Mouse (Mus musculus) T-cell, adult 2 months (primary cell): ENCODE data around the gene Plpp2.

Experiments
- DNase-seq: peaks from one replicate; pipeline ENCODE4 v3.0.0; 2022; ENCODE audit warnings: low spot score

Plpp2 gene

GRCm38 (mm10) chr10:79533126-79533911 is at the start of gene Plpp2:
Plpp2 (minus strand) TSS chr10:79533796.
- DNase-seq = peak; percentile 32

DNA sequence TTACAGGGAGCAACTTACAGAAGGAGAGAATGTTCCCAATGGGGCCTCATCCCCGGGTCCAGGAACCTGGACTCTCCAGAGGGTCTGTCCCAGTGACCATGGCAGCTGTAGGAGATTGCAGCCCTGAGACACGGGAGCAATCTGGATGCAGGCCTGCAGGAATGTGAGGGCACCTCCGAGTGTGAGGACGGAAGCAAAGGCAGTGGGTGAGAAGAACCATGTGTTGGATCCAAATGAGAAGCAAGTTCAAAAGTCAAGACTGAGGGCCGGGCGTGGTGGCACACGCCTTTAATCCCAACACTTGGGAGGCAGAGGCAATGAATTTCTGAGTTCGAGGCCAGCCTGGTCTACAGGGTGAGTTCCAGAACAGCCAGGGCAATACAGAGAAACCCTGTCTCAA is 47.9 kb upstream of the Plpp2 start:
- DNase-seq = no peak

GRCm38 (mm10) chr10:79580811-79581210 is 47.2 kb upstream of the Plpp2 start:
- DNase-seq = peak; percentile 5

DNA sequence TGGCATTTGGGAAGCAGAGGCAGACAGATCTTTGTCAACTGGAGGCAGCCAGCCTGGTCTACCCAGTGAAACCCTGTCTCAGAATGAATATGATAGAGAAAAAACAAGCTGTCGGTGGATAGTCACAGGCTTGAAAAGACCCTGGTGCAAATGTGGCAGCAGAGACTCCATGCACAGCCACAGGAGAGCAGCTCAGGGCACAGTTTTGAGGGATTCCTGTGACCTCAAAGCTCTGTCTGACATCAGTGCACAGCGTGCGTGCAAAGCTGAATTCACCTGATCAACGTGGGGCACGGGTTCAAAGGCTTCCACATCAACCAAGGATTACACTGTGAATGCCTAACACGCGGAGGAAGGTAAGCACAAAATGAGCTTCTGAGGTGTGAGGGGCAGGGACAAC is 46.8 kb upstream of the Plpp2 start:
- DNase-seq = no peak

DNA sequence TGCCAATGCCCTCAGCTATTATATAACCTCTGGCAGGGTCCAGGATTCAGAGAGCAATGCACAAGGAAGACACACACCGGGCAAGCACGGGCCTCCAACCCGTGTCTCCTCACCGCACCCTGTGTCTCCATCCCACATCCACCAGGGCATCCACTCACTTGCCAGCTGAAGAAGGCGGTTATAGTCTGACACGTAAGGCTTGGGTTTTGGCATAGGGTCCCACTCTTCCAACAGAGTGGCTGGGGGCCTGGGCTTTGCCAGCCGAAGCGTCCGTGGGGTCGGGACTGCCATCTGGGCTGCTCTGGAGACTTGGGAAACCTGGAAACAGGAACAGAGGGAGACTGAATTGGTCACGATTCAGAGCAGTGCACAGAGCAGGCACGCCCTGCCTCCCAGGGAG is 46.2 kb upstream of the Plpp2 start:
- no peak for DNase-seq

- DNase-seq = no peak
These were observed 45.3 kb upstream of the Plpp2 start for GRCm38 (mm10) chr10:79578891-79579290.

GRCm38 (mm10) chr10:79578276-79578675 is 44.7 kb upstream of the Plpp2 start:
- no peak for DNase-seq

DNA sequence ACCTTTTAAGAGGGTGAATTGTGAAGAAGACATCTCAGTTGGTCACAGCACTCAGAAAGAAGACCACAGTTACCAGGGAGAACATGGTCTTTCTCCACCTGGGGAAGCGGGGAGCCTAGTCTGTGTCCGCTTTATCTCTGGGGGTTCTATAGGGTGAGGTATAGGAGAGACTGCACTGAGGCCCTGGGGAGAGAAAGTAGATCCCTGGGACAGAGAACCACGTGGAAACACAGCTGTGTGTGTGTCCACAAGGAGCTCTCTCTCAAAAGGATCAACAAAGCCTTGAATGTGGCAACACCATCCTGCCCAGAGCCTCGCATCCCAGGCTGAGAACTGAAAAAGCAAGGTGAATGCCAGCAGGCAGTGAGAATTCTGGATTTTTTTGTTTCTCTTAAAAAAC is 43.8 kb upstream of the Plpp2 start:
- no peak for DNase-seq

DNA sequence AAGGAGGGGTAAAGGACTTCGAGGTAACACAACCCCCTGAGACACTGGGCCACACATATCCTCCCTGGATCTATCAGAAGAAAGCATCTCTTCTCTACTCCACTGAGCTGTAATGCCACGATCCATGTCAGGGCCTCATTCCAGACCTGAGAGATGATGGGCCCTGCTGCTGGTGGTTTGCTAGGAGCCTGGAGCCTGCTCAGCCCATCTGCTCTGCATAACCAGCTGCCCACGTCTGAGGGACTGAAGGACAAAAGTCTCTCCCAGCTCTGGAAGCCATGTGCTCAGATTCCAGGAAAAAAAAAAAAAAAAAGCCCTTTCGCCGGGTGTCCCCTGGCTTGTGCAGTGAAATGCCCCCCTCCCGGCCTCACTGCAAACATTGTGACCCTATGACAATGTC is 42.2 kb upstream of the Plpp2 start:
- DNase-seq = no peak

- no peak for DNase-seq
These were observed 41.2 kb upstream of the Plpp2 start for GRCm38 (mm10) chr10:79574796-79575195.

- DNase-seq = no peak
These were observed 40.8 kb upstream of the Plpp2 start for GRCm38 (mm10) chr10:79574350-79574749.

DNA sequence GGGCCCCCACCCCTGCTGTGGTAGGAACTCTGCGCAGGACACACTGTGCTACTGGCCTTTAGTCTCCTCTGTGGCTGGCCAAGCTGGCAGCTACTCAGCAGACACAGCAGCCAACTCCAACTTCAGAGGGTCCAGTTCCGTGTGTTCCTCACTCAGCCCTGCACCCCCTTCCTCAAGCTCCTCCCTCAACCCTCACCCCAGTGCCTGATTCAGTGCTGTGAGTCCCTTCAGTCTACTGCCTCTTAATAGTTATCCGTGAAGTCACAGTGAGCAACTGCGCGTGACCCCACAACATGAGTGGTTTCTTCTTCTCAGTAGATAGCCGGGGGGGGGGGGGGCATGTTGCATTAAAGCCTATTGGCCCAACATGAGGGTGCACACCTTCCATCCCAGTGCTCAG is 40.0 kb upstream of the Plpp2 start:
- no peak for DNase-seq

DNA sequence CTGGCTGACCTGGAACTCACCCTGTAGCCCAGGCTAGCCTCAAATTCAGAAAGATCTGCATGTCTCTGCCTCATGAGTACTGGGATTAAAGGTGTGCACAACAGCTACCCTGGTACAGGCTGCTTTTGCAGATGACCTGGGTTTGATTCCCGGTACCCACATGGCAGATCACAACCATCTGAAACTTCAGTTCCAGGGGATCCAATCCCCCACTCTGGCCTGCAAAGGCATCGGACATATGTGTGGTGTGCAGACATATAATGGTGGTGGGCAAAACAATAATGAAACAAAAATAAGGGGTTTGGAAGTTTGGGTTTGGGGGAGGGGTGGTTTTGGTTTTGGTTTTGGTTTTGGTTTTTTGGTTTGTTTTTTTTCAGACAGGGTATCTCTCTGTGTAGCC is 37.7 kb upstream of the Plpp2 start:
- no peak for DNase-seq

GRCm38 (mm10) chr10:79569921-79570320 is 36.3 kb upstream of the Plpp2 start:
- DNase-seq = no peak

DNA sequence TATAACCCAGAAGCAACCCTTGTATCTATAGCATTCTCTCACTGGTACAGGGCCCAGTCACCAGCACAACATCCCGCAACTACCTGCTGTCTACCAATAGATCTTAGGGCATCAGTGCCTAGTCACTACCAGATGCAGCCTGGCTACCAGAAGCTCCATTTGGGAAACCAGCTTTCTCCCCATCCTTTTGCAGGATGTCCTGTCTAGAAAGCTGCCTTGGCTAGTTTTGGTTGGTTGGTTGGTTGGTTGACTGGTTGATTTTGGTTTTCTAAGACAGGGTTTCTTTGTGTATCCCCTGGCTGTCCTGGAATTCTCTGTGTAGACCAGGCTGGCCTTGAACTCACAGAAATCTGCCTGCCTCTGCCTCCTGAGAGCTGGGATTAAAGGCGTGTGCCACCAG is 26.1 kb upstream of the Plpp2 start:
- no peak for DNase-seq

DNA sequence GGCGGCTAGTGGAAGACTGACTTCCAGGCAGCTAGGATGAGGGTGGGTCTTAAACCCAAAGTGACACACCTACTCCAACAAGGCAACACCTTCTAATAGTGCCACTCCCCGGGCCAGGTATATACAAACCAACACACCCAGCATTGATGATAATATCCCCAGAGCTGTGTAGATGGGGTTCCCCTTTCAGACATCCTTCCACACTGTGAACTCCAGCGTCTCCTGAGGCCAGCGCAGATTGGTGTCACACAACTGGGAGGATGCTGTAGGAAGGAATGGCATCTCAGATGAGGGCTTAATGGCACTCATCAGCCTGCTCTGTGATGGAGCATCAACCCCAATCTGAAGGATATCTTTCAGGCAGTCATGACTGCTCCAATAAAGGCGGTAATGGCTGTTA is 23.9 kb upstream of the Plpp2 start:
- DNase-seq = no peak

GRCm38 (mm10) chr10:79556951-79557350 is 23.4 kb upstream of the Plpp2 start:
- DNase-seq = no peak

DNA sequence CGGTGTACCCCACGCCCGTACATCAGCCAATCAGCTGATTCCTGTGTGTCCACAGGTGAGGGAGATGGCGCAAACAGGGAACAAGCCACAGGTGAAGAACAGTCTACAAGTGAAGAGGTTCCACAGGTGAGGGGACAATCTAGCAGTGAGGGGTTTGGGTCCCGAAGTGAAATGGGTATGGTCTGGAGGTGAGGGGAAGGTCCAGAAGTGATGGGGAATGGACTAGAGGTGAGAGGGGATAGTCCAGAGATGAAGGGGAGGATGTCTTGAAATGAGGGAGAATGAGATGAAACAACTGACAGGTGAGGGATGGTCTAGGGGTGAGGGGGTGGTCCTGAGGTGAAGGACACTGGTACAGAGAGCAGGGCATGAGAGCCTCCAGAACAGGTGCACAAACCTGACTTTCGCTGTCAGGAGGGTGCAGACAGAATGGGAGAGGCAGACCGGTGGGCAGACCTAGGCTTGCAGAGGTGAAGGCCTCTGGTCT is 21.7 kb upstream of the Plpp2 start:
- DNase-seq = no peak

DNA sequence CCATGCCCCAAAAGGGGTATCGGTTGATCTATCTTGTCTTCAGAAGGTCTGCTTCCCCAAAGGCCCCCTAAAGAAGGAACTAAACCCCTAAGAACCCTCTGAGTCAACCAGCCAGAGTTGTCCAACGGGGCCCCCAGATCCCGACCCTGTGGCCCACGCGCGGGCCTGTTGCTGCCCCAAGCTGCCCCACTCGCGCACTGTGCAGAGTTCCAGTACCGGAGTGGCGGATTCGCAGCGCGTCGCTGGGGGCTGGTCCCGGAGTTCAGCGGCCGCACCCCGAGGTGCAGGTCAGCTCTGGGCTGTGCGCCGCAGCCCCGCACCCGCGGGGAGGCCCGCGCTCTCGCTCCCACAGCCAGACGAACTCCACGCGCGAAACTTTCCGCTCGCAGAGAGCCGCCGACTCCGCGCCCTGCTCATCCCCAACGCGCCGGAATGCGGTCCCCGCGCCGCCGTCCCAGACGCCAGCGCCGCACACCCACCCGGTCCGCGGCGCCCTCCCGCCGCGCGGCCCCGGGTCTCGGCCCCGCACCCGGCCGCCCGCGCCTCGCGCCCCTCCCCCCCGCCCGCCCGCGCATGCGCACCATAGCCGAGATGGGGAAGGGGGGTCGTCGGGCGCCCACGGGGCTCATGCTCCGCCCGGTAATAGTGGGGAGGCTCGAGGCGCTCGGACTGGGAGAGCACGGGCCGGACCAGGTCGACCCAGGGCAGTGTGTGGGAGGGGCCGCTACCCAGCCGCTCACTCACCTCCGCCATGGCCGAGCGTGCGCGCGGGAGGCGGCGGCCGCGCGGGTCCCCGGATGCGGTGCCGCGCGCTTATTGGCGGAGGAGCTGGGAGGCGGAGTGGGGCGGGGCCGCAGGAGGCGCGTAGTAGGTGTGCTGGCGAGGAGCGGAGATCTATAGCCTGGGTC is 21.0 kb upstream of the Plpp2 start, which contains the start of gene Mier2:
TSS of gene Mier2 (minus strand) at position 870 of the 908 bp plus-strand sequence.
- DNase-seq = peak; percentile 80

GRCm38 (mm10) chr10:79553691-79554090 is 20.1 kb upstream of the Plpp2 start:
- no peak for DNase-seq

- DNase-seq = no peak
These were observed 19.6 kb upstream of the Plpp2 start for GRCm38 (mm10) chr10:79553176-79553575.

GRCm38 (mm10) chr10:79552531-79552930 is 18.9 kb upstream of the Plpp2 start:
- no peak for DNase-seq

DNA sequence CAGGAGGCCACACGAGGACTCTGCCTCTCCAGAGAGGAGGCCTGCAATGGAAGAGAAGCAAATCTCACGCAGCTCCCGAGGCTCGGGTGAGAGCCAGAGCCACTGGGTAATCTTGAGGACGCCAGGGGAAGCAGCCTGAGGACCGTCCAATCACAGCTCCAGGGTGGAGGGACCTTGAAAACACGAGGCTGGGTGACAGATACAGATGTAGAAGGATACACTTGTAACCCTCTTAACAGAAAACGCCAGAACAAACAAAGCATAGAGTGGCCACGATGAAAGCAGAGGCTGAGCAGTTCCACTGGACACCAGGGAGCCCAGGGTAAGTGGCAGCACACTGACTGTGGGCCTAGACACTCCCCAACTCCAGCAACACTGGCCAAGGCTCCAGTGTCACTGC is 16.8 kb upstream of the Plpp2 start:
- no peak for DNase-seq
